Mouse (Mus musculus): Measurements from ENCODE around the gene Mdga1.
"Not testable (repeated sequence)": the region's sequence is repeated elsewhere in the genome, so short reads cannot be mapped to it uniquely, and the experiment has no call there.

Mdga1 gene

GRCm38 (mm10) chr17:29799398-29800095 lies 170.3 kb downstream of the Mdga1 start:
- DNase-seq (ENCODE audit: low spot score), result no peak

- no peak for DNase-seq (ENCODE audit: low spot score)
Observed at GRCm38 (mm10) chr17:29798151-29798550, 171.7 kb downstream of the Mdga1 start.

- no peak for DNase-seq (ENCODE audit: low spot score)
Observed at GRCm38 (mm10) chr17:29796787-29797186, 173.1 kb downstream of the Mdga1 start.

- peak; percentile 65 for DNase-seq (ENCODE audit: low spot score)
Observed at GRCm38 (mm10) chr17:29796086-29796485, 173.8 kb downstream of the Mdga1 start.

- peak; percentile 63 for DNase-seq (ENCODE audit: low spot score)
Observed at GRCm38 (mm10) chr17:29795050-29795770, 174.7 kb downstream of the Mdga1 start.

- DNase-seq (ENCODE audit: low spot score), result no peak
Observed at GRCm38 (mm10) chr17:29791531-29792050, 178.3 kb downstream of the Mdga1 start.

- no peak for DNase-seq (ENCODE audit: low spot score)
Observed at GRCm38 (mm10) chr17:29790231-29790740, 179.6 kb downstream of the Mdga1 start.

- no peak for DNase-seq (ENCODE audit: low spot score)
Observed at GRCm38 (mm10) chr17:29789715-29790114, 180.2 kb downstream of the Mdga1 start.

- no peak for DNase-seq (ENCODE audit: low spot score)
Observed at GRCm38 (mm10) chr17:29788573-29788972, 181.3 kb downstream of the Mdga1 start.

GRCm38 (mm10) chr17:29784820-29785219 lies 185.1 kb downstream of the Mdga1 start:
- DNase-seq (ENCODE audit: low spot score), result no peak

GRCm38 (mm10) chr17:29781472-29781871 lies 188.4 kb downstream of the Mdga1 start:
- not testable (repeated sequence) for DNase-seq (ENCODE audit: low spot score)

GRCm38 (mm10) chr17:29778021-29778420 lies 191.9 kb downstream of the Mdga1 start:
- peak; percentile 23 for DNase-seq (ENCODE audit: low spot score)

All from MN1 (cell line).